Mouse (Mus musculus) MEL (cell line): ENCODE data around the gene Dmrta2. TPM values are rescaled to one million over a fixed set of nuclear protein-coding genes. Genes with fewer than 3 reads are reported as not detected.

Source experiments
- DNase-seq: peaks from one replicate; pipeline ENCODE4 v3.0.0; 2011; ENCODE audit warnings: low read depth, low spot score
- H3K27ac ChIP-seq: 2 replicates; pipeline ENCODE4 v1.5.1; 2012; ENCODE audit warnings: low read depth, mild to moderate bottlenecking, control low read depth, low read length, moderate library complexity; ENCODE audit not compliant: control insufficient read depth
- H3K27me3 ChIP-seq, 2 experiments: fragments of 150-350 bp in 1 of 2; sonication (generic) in 1 of 2; 2 replicates each; pipeline ENCODE4 v1.6.1; 2012; ENCODE audit warnings: low read length in 2 of 2, mild to moderate bottlenecking in 2 of 2, improper control_type of control experiment in 1 of 2, moderate library complexity in 1 of 2; ENCODE audit not compliant: insufficient read depth in 2 of 2, control insufficient read depth in 1 of 2
- H3K36me3 ChIP-seq, 2 experiments: 2 replicates each; pipeline ENCODE4 v1.6.1; 2012 to 2014; ENCODE audit warnings: low read length in 2 of 2, improper control_type of control experiment in 1 of 2, inconsistent platforms in 1 of 2, mild to moderate bottlenecking in 1 of 2; ENCODE audit not compliant: insufficient read depth in 2 of 2, control insufficient read depth in 1 of 2
- H3K4me1 ChIP-seq, 2 experiments: fragments of 150-350 bp in 1 of 2; sonication (generic) in 1 of 2; 2 replicates each; pipeline ENCODE4 v1.6.1; 2012; ENCODE audit warnings: low read length in 2 of 2, improper control_type of control experiment in 1 of 2, mild to moderate bottlenecking in 1 of 2; ENCODE audit not compliant: insufficient read depth in 2 of 2, control insufficient read depth in 1 of 2
- H3K4me3 ChIP-seq, 2 experiments: fragments of 150-350 bp in 1 of 2; sonication (generic) in 1 of 2; 2 replicates each; pipeline ENCODE4 v1.5.1; 2012; ENCODE audit warnings: low read depth in 2 of 2, low read length in 2 of 2, mild to moderate bottlenecking in 2 of 2, moderate library complexity in 2 of 2, control low read depth in 1 of 2, improper control_type of control experiment in 1 of 2; ENCODE audit not compliant: control insufficient read depth in 1 of 2, insufficient read depth in 1 of 2
- H3K79me2 ChIP-seq: 2 replicates; pipeline ENCODE4 v1.6.1; 2012; ENCODE audit warnings: mild to moderate bottlenecking, low read length, moderate library complexity; ENCODE audit not compliant: control insufficient read depth, poor library complexity, insufficient read depth
- H3K9ac ChIP-seq: 2 replicates; pipeline ENCODE4 v1.6.1; 2012; ENCODE audit warnings: low read depth, mild to moderate bottlenecking, control low read depth, low read length, moderate library complexity; ENCODE audit not compliant: control insufficient read depth, poor library complexity, severe bottlenecking
- H3K9me3 ChIP-seq: fragments of 150-350 bp; sonication (generic); replicated peaks from 2 replicates; pipeline ENCODE4 v1.6.1; 2012; ENCODE audit warnings: mild to moderate bottlenecking, low read length, improper control_type of control experiment, moderate library complexity; ENCODE audit not compliant: insufficient read depth
- BHLHE40 ChIP-seq: IDR thresholded peaks from 2 replicates; pipeline ENCODE4 v1.6.1; 2012; ENCODE audit warnings: low read depth, mild to moderate bottlenecking, inconsistent platforms, low read length, improper control_type of control experiment, borderline replicate concordance
- CHD1 ChIP-seq: IDR thresholded peaks from 2 replicates; pipeline ENCODE4 v1.6.1; 2012; ENCODE audit warnings: low read depth, mild to moderate bottlenecking, inconsistent platforms, low read length, improper control_type of control experiment
- CTCF ChIP-seq, 3 experiments: IDR thresholded peaks in 2 of 3; conservative IDR thresholded peaks in 1 of 3; 2 replicates each; pipeline ENCODE4 v1.5.1; 2011 to 2012; ENCODE audit warnings: low read length in 3 of 3, low read depth in 2 of 3, mild to moderate bottlenecking in 2 of 3, improper control_type of control experiment in 1 of 3, inconsistent platforms in 1 of 3, mixed read lengths in 1 of 3, moderate library complexity in 1 of 3; ENCODE audit not compliant: control insufficient read depth in 1 of 3, insufficient read depth in 1 of 3, poor library complexity in 1 of 3, severe bottlenecking in 1 of 3
- E2F4 ChIP-seq: IDR thresholded peaks from 2 replicates; pipeline ENCODE4 v1.6.1; 2011; ENCODE audit warnings: low read depth, low read length, improper control_type of control experiment, borderline replicate concordance
- ELF1 ChIP-seq: IDR thresholded peaks from 2 replicates; pipeline ENCODE4 v1.6.1; 2014; ENCODE audit warnings: low read depth, mild to moderate bottlenecking, inconsistent platforms, low read length, improper control_type of control experiment, moderate library complexity
- ETS1 ChIP-seq: IDR thresholded peaks from 2 replicates; pipeline ENCODE4 v1.6.1; 2012; ENCODE audit warnings: low read depth, mild to moderate bottlenecking, inconsistent platforms, low read length, improper control_type of control experiment, moderate library complexity
- GATA1 ChIP-seq: IDR thresholded peaks from 2 replicates; pipeline ENCODE4 v1.6.1; 2011; ENCODE audit warnings: low read depth, low read length, improper control_type of control experiment
- HCFC1 ChIP-seq: IDR thresholded peaks from 2 replicates; pipeline ENCODE4 v1.6.1; 2012; ENCODE audit warnings: low read depth, mild to moderate bottlenecking, inconsistent platforms, low read length, improper control_type of control experiment, moderate library complexity
- JUND ChIP-seq: IDR thresholded peaks from 2 replicates; pipeline ENCODE4 v1.6.1; 2011; ENCODE audit warnings: low read depth, mild to moderate bottlenecking, improper control_type of control experiment, low read length
- MAFK ChIP-seq: IDR thresholded peaks from 2 replicates; pipeline ENCODE4 v1.6.1; 2011; ENCODE audit warnings: low read depth, mild to moderate bottlenecking, low read length, improper control_type of control experiment, borderline replicate concordance
- MAX ChIP-seq: IDR thresholded peaks from 2 replicates; pipeline ENCODE4 v1.6.1; 2011; ENCODE audit warnings: low read length, improper control_type of control experiment
- MEF2A ChIP-seq: IDR thresholded peaks from 2 replicates; pipeline ENCODE4 v1.6.1; 2014; ENCODE audit warnings: low read depth, mild to moderate bottlenecking, inconsistent platforms, low read length, improper control_type of control experiment; ENCODE audit not compliant: poor library complexity, insufficient replicate concordance, severe bottlenecking; ENCODE audit errors: extremely low read depth
- MXI1 ChIP-seq: IDR thresholded peaks from 2 replicates; pipeline ENCODE4 v1.6.1; 2011; ENCODE audit warnings: mild to moderate bottlenecking, low read depth, low read length, improper control_type of control experiment
- MYC ChIP-seq: IDR thresholded peaks from 2 replicates; pipeline ENCODE4 v1.6.1; 2011; ENCODE audit warnings: low read depth, mild to moderate bottlenecking, low read length, improper control_type of control experiment, moderate library complexity
- NELFE ChIP-seq: IDR thresholded peaks from 2 replicates; pipeline ENCODE4 v1.6.1; 2011; ENCODE audit warnings: low read depth, low read length, improper control_type of control experiment
- NRF1 ChIP-seq: IDR thresholded peaks from 2 replicates; pipeline ENCODE4 v1.6.1; 2014; ENCODE audit warnings: low read depth, mild to moderate bottlenecking, inconsistent platforms, low read length, improper control_type of control experiment, moderate library complexity; ENCODE audit not compliant: poor library complexity, insufficient read depth, severe bottlenecking
- POLR2A ChIP-seq, 2 experiments: IDR thresholded peaks; 2 replicates each; pipeline ENCODE4 v1.6.1; 2011 to 2012; ENCODE audit warnings: low read length in 2 of 2, mild to moderate bottlenecking in 2 of 2, control low read depth in 1 of 2, improper control_type of control experiment in 1 of 2, low read depth in 1 of 2, moderate library complexity in 1 of 2; ENCODE audit not compliant: control insufficient read depth in 1 of 2, insufficient read depth in 1 of 2, poor library complexity in 1 of 2
- POLR2AphosphoS2 ChIP-seq: IDR thresholded peaks from 2 replicates; pipeline ENCODE4 v1.6.1; 2011; ENCODE audit warnings: low read length, improper control_type of control experiment
- RAD21 ChIP-seq: IDR thresholded peaks from 2 replicates; pipeline ENCODE4 v1.6.1; 2011; ENCODE audit warnings: mild to moderate bottlenecking, low read depth, low read length, improper control_type of control experiment
- SIN3A ChIP-seq: IDR thresholded peaks from 2 replicates; pipeline ENCODE4 v1.6.1; 2012; ENCODE audit warnings: low read length, improper control_type of control experiment, inconsistent platforms
- TCF12 ChIP-seq: IDR thresholded peaks from 2 replicates; pipeline ENCODE4 v1.6.1; 2014; ENCODE audit warnings: low read depth, mild to moderate bottlenecking, inconsistent platforms, low read length, improper control_type of control experiment, moderate library complexity
- USF1 ChIP-seq: IDR thresholded peaks from 2 replicates; pipeline ENCODE4 v1.6.1; 2014; ENCODE audit warnings: low read depth, mild to moderate bottlenecking, inconsistent platforms, low read length, improper control_type of control experiment, moderate library complexity
- USF2 ChIP-seq, 2 experiments: IDR thresholded peaks; 2 replicates each; pipeline ENCODE4 v1.6.1; 2011 to 2012; ENCODE audit warnings: improper control_type of control experiment in 2 of 2, low read length in 2 of 2, borderline replicate concordance in 1 of 2, inconsistent platforms in 1 of 2, low read depth in 1 of 2, mild to moderate bottlenecking in 1 of 2; ENCODE audit not compliant: insufficient read depth in 1 of 2
- ZC3H11A ChIP-seq: IDR thresholded peaks from 2 replicates; pipeline ENCODE4 v1.6.1; 2012; ENCODE audit warnings: low read depth, mild to moderate bottlenecking, inconsistent platforms, low read length, improper control_type of control experiment
- ZKSCAN1 ChIP-seq: IDR thresholded peaks from 2 replicates; pipeline ENCODE4 v1.6.1; 2012; ENCODE audit warnings: low read depth, mild to moderate bottlenecking, inconsistent platforms, low read length, improper control_type of control experiment, moderate library complexity
- ZNF384 ChIP-seq: IDR thresholded peaks from 2 replicates; pipeline ENCODE4 v1.6.1; 2012; ENCODE audit warnings: low read depth, mild to moderate bottlenecking, inconsistent platforms, low read length, improper control_type of control experiment
- polyA plus RNA-seq, 2 experiments: library from polyadenylated mRNA; stranded (reverse) in 1 of 2; unstranded in 1 of 2; fragments of >175 nt in 1 of 2; fragments of >200 nt in 1 of 2; gene quantifications; 2 replicates each; pipeline versions ENCODE4 v1.2.1 to v1.2.4; 2012; ENCODE audit warnings: low replicate concordance in 2 of 2, low read depth in 1 of 2; ENCODE audit not compliant: insufficient read length in 2 of 2, insufficient read depth in 1 of 2, missing spikeins in 1 of 2
- total RNA-seq: library from RNA; depleted of rRNA; stranded (reverse); fragments of 300-350 nt; gene quantifications from 2 replicates; pipeline ENCODE4 v1.2.3, GENCODE M21; 2012

The Dmrta2 gene
- total and polyA plus RNA-seq, 3 experiments: 0.08 to 0.11 TPM; not detected in 1

- no peak for TF ChIP-seq USF2 (IDR thresholded peaks at IDR 0.05; ENCODE audit: borderline replicate concordance in 1 of 2, insufficient read depth in 1 of 2, low read depth in 1 of 2, low read length in 2 of 2)
- TF ChIP-seq MAFK: no peak
- TF ChIP-seq USF1: no peak
- TF ChIP-seq CTCF (IDR thresholded peaks at IDR 0.05 in 2 of 3, conservative IDR thresholded peaks at IDR 0.05 in 1 of 3; ENCODE audit: control insufficient read depth in 1 of 3, insufficient read depth in 1 of 3, low read depth in 2 of 3, low read length in 3 of 3, poor library complexity in 1 of 3, severe bottlenecking in 1 of 3): no peak
- TF ChIP-seq MYC: no peak
- no peak for TF ChIP-seq CHD1
- TF ChIP-seq ZC3H11A: no peak
- TF ChIP-seq MAX: no peak
- TF ChIP-seq JUND: no peak
- no peak for TF ChIP-seq NRF1
- no peak for TF ChIP-seq GATA1
- no peak for TF ChIP-seq ELF1
- TF ChIP-seq NELFE: no peak
- TF ChIP-seq SIN3A: no peak
- no peak for TF ChIP-seq POLR2AphosphoS2
- Histone ChIP-seq H3K79me2 (no peaks in the 10 kb centered on the region), H3K9me3 (no peaks in the 10 kb centered on the region), H3K4me3 (no peak overlapping the region), H3K27me3 (no peaks in the 10 kb centered on the region), H3K27ac (no peak overlapping the region), H3K36me3 (no peaks in the 10 kb centered on the region), H3K9ac (no peak overlapping the region), H3K4me1 (no peaks in the 10 kb centered on the region)
- no peak for DNase-seq
Measured at GRCm38 (mm10) chr4:109981871-109982680, 4.2 kb downstream of the Dmrta2 start.

- Histone ChIP-seq H3K4me3 (no peak overlapping the region), H3K9me3 (no peaks in the 10 kb centered on the region)
Measured at GRCm38 (mm10) chr4:109982681-109983265, 4.9 kb downstream of the Dmrta2 start.

More at GRCm38 (mm10) chr4:109982681-109983265, 4.9 kb downstream of the Dmrta2 start:
- no peak for DNase-seq
- no peaks in the 10 kb centered on the region for H3K79me2 ChIP-seq
- no peaks in the 10 kb centered on the region for H3K4me1 ChIP-seq
- H3K27ac ChIP-seq: no peak overlapping the region
- TF ChIP-seq MXI1 (no peak), HCFC1 (no peak), POLR2A (IDR thresholded peaks at IDR 0.05; ENCODE audit: control insufficient read depth in 1 of 2, insufficient read depth in 1 of 2, low read depth in 1 of 2, low read length in 2 of 2, poor library complexity in 1 of 2) (no peak), MYC (no peak), GATA1 (no peak), RAD21 (no peak), ETS1 (no peak), MEF2A (no peak), NELFE (no peak), MAFK (no peak), ZKSCAN1 (no peak), TCF12 (no peak), BHLHE40 (no peak), E2F4 (no peak), ZNF384 (no peak), ZC3H11A (no peak), SIN3A (no peak)
- no peaks in the 10 kb centered on the region for H3K27me3 ChIP-seq
- no peak overlapping the region for H3K9ac ChIP-seq
- H3K36me3 ChIP-seq: no peaks in the 10 kb centered on the region
